Mouse (Mus musculus): ENCODE results near the gene Kmt2c. TPM values are rescaled to one million over a fixed set of nuclear protein-coding genes. Genes with fewer than 3 reads are reported as not detected.
A peak's percentile ranks its signal among the peaks of the same experiment; 100 is the strongest.

The Kmt2c gene
- 20.8 and 28.5 TPM in 2 replicates for polyA plus RNA-seq (2011; ENCODE audit: insufficient read depth, insufficient read length, low replicate concordance, missing spikeins)

GRCm38 (mm10) chr5:25498346-25498820 lies at the start of gene Kmt2c:
Kmt2c (minus strand) TSS chr5:25498783.
- Histone ChIP-seq H3K4me3 (replicated peaks; ENCODE audit: control insufficient read depth, low read depth, low read length) (peak within 1 kb of the TSS; percentile 98), H3K4me1 (ENCODE audit: control insufficient read depth, insufficient read depth, low read length) (peaks cover 3% of the 10 kb centered on the region; the same call in 1 of the 2 replicates), H3K27ac (ENCODE audit: control insufficient read depth, insufficient read depth, low read depth, low read length, poor library complexity) (peak within 1 kb of the TSS; percentile 100)
- 2% methylated on average over 47 of the region's 54 CpGs for WGBS
- TF ChIP-seq POLR2A (IDR thresholded peaks at IDR 0.05; ENCODE audit: borderline replicate concordance, control insufficient read depth, low read depth, low read length) (peak; percentile 88), CTCF (IDR thresholded peaks at IDR 0.05; ENCODE audit: control insufficient read depth, insufficient read depth, low read length) (no peak)

DNA sequence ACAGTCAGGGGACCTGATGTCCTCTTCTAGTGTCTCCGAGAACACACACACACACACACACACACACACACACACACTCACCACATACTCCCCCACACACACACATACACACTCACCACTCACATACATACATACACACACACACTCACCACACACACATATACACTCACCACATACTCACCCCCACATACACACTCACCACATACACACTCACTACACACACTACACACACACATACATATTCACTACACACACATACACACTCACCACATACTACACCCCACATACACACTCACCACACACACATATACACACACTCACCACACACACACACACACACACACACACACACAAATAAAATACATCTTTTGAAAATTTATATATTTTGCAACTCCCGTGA lies 48.3 kb upstream of the Kmt2c start:
- TF ChIP-seq CTCF (IDR thresholded peaks at IDR 0.05; ENCODE audit: control insufficient read depth, insufficient read depth, low read length) (no peak), POLR2A (IDR thresholded peaks at IDR 0.05; ENCODE audit: borderline replicate concordance, control insufficient read depth, low read depth, low read length) (no peak)
- Histone ChIP-seq H3K4me3 (replicated peaks; ENCODE audit: control insufficient read depth, low read depth, low read length) (no peak overlapping the region), H3K27ac (ENCODE audit: control insufficient read depth, insufficient read depth, low read depth, low read length, poor library complexity) (no peak overlapping the region), H3K4me1 (ENCODE audit: control insufficient read depth, insufficient read depth, low read length) (no peaks in the 10 kb centered on the region; the same call in 1 of the 2 replicates)
- WGBS: 71% methylated on average over 2 of the region's 2 CpGs

GRCm38 (mm10) chr5:25544566-25544965 lies 46.0 kb upstream of the Kmt2c start:
- Histone ChIP-seq H3K4me1 (ENCODE audit: control insufficient read depth, insufficient read depth, low read length) (no peaks in the 10 kb centered on the region; the same call in 1 of the 2 replicates), H3K4me3 (replicated peaks; ENCODE audit: control insufficient read depth, low read depth, low read length) (no peak overlapping the region), H3K27ac (ENCODE audit: control insufficient read depth, insufficient read depth, low read depth, low read length, poor library complexity) (no peak overlapping the region)
- 76% methylated on average over 5 of the region's 5 CpGs for WGBS
- TF ChIP-seq POLR2A (IDR thresholded peaks at IDR 0.05; ENCODE audit: borderline replicate concordance, control insufficient read depth, low read depth, low read length) (no peak), CTCF (IDR thresholded peaks at IDR 0.05; ENCODE audit: control insufficient read depth, insufficient read depth, low read length) (no peak)

DNA sequence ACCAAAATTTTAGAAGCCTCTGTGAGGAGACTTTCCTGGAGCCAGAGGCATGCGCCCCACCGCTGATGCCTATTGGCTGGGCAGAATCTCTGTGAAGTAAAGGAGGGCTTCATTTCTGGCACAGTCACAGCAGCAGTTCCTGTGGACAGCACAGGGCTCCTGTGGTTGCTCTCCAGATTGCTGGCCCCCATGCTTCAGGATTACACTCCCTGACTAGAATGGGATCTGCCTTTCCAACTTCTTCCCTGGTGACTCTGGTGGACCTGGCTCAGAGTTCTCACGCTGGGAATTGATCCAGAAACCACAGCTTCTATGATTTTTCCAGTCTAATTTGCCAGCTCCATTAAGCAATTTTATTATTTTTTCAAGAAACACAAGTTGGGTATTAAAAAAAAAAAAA lies 45.5 kb upstream of the Kmt2c start:
- TF ChIP-seq CTCF (IDR thresholded peaks at IDR 0.05; ENCODE audit: control insufficient read depth, insufficient read depth, low read length): no peak
- TF ChIP-seq POLR2A (IDR thresholded peaks at IDR 0.05; ENCODE audit: borderline replicate concordance, control insufficient read depth, low read depth, low read length): no peak
- Histone ChIP-seq H3K4me3 (replicated peaks; ENCODE audit: control insufficient read depth, low read depth, low read length) (no peak overlapping the region), H3K4me1 (ENCODE audit: control insufficient read depth, insufficient read depth, low read length) (no peaks in the 10 kb centered on the region; the same call in 1 of the 2 replicates), H3K27ac (ENCODE audit: control insufficient read depth, insufficient read depth, low read depth, low read length, poor library complexity) (no peak overlapping the region)
- 79% methylated on average over 3 of the region's 3 CpGs for WGBS

- 83% methylated on average over 2 of the region's 2 CpGs for WGBS
- no peak for TF ChIP-seq CTCF (IDR thresholded peaks at IDR 0.05; ENCODE audit: control insufficient read depth, insufficient read depth, low read length)
- no peak for TF ChIP-seq POLR2A (IDR thresholded peaks at IDR 0.05; ENCODE audit: borderline replicate concordance, control insufficient read depth, low read depth, low read length)
- no peak overlapping the region for H3K27ac ChIP-seq (ENCODE audit: control insufficient read depth, insufficient read depth, low read depth, low read length, poor library complexity)
- H3K4me3 ChIP-seq (replicated peaks; ENCODE audit: control insufficient read depth, low read depth, low read length): no peak overlapping the region
- no peaks in the 10 kb centered on the region; the same call in 1 of the 2 replicates for H3K4me1 ChIP-seq (ENCODE audit: control insufficient read depth, insufficient read depth, low read length)
Observed at GRCm38 (mm10) chr5:25541661-25542060, 43.1 kb upstream of the Kmt2c start.

- Histone ChIP-seq H3K27ac (ENCODE audit: control insufficient read depth, insufficient read depth, low read depth, low read length, poor library complexity) (no peak overlapping the region), H3K4me3 (replicated peaks; ENCODE audit: control insufficient read depth, low read depth, low read length) (no peak overlapping the region), H3K4me1 (ENCODE audit: control insufficient read depth, insufficient read depth, low read length) (no peaks in the 10 kb centered on the region; the same call in 1 of the 2 replicates)
- WGBS: 87% methylated on average over 3 of the region's 3 CpGs
- TF ChIP-seq CTCF (IDR thresholded peaks at IDR 0.05; ENCODE audit: control insufficient read depth, insufficient read depth, low read length) (no peak), POLR2A (IDR thresholded peaks at IDR 0.05; ENCODE audit: borderline replicate concordance, control insufficient read depth, low read depth, low read length) (no peak)
Observed at GRCm38 (mm10) chr5:25540921-25541320, 42.3 kb upstream of the Kmt2c start.

GRCm38 (mm10) chr5:25540412-25540811 lies 41.8 kb upstream of the Kmt2c start:
- Histone ChIP-seq H3K4me3 (replicated peaks; ENCODE audit: control insufficient read depth, low read depth, low read length) (no peak overlapping the region), H3K27ac (ENCODE audit: control insufficient read depth, insufficient read depth, low read depth, low read length, poor library complexity) (no peak overlapping the region), H3K4me1 (ENCODE audit: control insufficient read depth, insufficient read depth, low read length) (no peaks in the 10 kb centered on the region; the same call in 1 of the 2 replicates)
- TF ChIP-seq POLR2A (IDR thresholded peaks at IDR 0.05; ENCODE audit: borderline replicate concordance, control insufficient read depth, low read depth, low read length) (no peak), CTCF (IDR thresholded peaks at IDR 0.05; ENCODE audit: control insufficient read depth, insufficient read depth, low read length) (no peak)

DNA sequence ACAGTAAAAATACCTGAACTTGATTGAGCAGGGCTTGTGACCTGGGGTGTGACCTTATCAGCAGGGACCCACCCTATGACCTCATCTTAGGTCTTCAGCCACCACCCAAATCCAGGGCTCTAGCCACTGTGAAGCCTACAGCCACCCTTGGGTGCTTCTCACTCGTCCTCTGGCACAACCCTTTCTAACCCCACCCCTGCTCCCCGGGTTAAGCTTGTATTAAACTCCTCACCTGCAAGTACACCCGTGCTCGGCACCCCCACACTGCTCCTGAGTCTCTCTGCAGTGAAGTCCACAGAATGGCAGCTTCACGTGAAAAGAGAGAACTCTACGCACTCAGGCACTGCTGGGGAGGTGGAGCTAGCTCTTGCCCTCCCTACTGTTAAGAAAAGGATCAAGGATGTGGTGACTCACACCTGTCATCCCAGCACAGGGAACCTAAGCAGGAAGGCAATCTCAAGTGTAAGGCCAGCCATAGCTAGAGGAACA lies 38.4 kb upstream of the Kmt2c start:
- no peaks in the 10 kb centered on the region for H3K4me1 ChIP-seq (ENCODE audit: control insufficient read depth, insufficient read depth, low read length)
- WGBS: 73% methylated on average over 6 of the region's 6 CpGs
- TF ChIP-seq POLR2A (IDR thresholded peaks at IDR 0.05; ENCODE audit: borderline replicate concordance, control insufficient read depth, low read depth, low read length) (no peak), CTCF (IDR thresholded peaks at IDR 0.05; ENCODE audit: control insufficient read depth, insufficient read depth, low read length) (no peak)
- H3K4me3 ChIP-seq (replicated peaks; ENCODE audit: control insufficient read depth, low read depth, low read length): no peak overlapping the region
- no peak overlapping the region for H3K27ac ChIP-seq (ENCODE audit: control insufficient read depth, insufficient read depth, low read depth, low read length, poor library complexity)
